Mouse (Mus musculus) stomach, postnatal 0 days (tissue): ENCODE data around the gene Ispd.

Experiments
- CTCF ChIP-seq: IDR thresholded peaks from 2 replicates; pipeline ENCODE4 v1.5.1; 2016; ENCODE audit warnings: antibody characterized with exemption, low read depth, mild to moderate bottlenecking, moderate library complexity
- EP300 ChIP-seq: optimal IDR thresholded peaks from 2 replicates; pipeline ENCODE3; 2016; ENCODE audit warnings: antibody characterized with exemption

DNA sequence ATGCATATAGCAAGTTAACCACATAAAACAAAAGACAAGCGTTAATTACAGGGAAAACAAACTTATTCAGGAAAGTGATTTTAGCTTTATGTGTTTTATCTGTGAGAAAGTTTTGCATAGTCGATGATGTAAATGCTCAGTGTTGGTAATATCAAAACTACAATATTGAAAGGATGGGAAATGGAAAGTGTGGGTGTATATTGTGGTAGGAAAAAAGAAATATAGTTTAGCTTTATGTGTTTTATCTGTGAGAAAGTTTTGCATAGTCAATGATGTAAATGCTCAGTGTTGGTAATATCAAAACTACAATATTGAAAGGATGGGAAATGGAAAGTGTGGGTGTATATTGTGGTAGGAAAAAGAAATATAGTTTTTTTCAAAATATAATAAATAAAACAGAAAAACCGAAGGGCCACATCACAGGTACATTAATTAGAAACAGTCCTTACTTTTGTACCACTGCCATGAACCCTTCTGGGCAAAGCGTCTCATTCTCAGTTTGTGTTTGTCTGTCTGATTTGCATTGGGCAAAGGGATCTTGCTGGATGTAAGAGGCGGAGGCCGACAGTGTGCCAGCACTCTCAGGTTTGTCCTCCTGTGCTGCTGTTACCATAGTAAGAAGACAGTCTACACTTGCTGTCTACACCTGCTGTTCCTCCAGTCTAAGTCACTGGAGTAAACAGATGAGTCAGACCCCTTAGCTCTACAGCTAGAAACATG, 87.2 kb downstream of the Ispd start:
- TF ChIP-seq CTCF (no peak), EP300 (no peak)
